Mouse (Mus musculus) cerebellum, adult 2 months (tissue): ENCODE data around the gene Sirpa. TPM values are rescaled to one million over a fixed set of nuclear protein-coding genes. Genes with fewer than 3 reads are reported as not detected.

Source experiments
- DNase-seq, 2 experiments: peaks; one replicate each; pipeline ENCODE4 v3.0.0; 2021
- H3K27ac ChIP-seq: fragments of 200-500 bp; 2 replicates; pipeline ENCODE4 v1.5.1; 2012; ENCODE audit warnings: low read length, control low read depth, inconsistent platforms; ENCODE audit not compliant: insufficient read depth
- H3K27me3 ChIP-seq: fragments of 200-500 bp; 2 replicates; pipeline ENCODE4 v1.6.1; 2012; ENCODE audit warnings: inconsistent platforms, mild to moderate bottlenecking, low read length, moderate library complexity; ENCODE audit not compliant: control insufficient read depth, insufficient read depth
- H3K4me1 ChIP-seq: fragments of 200-500 bp; 2 replicates; pipeline ENCODE4 v1.6.1; 2011; ENCODE audit warnings: low read length; ENCODE audit not compliant: control insufficient read depth, insufficient read depth
- H3K4me3 ChIP-seq: fragments of 200-500 bp; replicated peaks from 2 replicates; pipeline ENCODE3; 2011; ENCODE audit warnings: mild to moderate bottlenecking, low read depth, low read length, control low read depth; ENCODE audit not compliant: insufficient read depth
- CTCF ChIP-seq: fragments of 200-500 bp; IDR thresholded peaks from 2 replicates; pipeline ENCODE4 v1.5.1; 2011; ENCODE audit warnings: low read depth, mild to moderate bottlenecking, control low read depth, low read length, moderate library complexity, borderline replicate concordance; ENCODE audit not compliant: insufficient read depth
- POLR2A ChIP-seq: fragments of 200-500 bp; IDR thresholded peaks from 2 replicates; pipeline ENCODE4 v1.6.1; 2011; ENCODE audit warnings: low read length, control low read depth, borderline replicate concordance; ENCODE audit not compliant: insufficient read depth
- WGBS: fragments of 180-500 bp; shearing (Covaris S2); methylation state at CpG from one replicate; pipeline ENCODE4 v1.1.7; 2018; 5-methylcytosine and 5-hydroxymethylcytosine counted together
- polyA plus RNA-seq: library from polyadenylated mRNA; depleted of rRNA; stranded (reverse); fragments of >200 nt; gene quantifications from 2 replicates; pipeline ENCODE4 v1.2.3, GENCODE M21; 2012; rRNA removed

The Sirpa gene
- polyA plus RNA-seq = 235 and 254 TPM in 2 replicates

GRCm38 (mm10) chr2:129592459-129593140 lies at the start of gene Sirpa:
Sirpa (plus strand) TSS chr2:129592835.
- peak; percentile 80 to 86 for DNase-seq
- Histone ChIP-seq H3K4me1 (peaks cover 23% of the 10 kb centered on the region), H3K27me3 (no peaks in the 10 kb centered on the region), H3K4me3 (peak within 1 kb of the TSS; percentile 89), H3K27ac (peak within 1 kb of the TSS; percentile 98)
- no peak for TF ChIP-seq CTCF
- no peak; the same call in 1 of the 2 replicates for TF ChIP-seq POLR2A
- 1% methylated on average over 43 of the region's 43 CpGs for WGBS

DNA sequence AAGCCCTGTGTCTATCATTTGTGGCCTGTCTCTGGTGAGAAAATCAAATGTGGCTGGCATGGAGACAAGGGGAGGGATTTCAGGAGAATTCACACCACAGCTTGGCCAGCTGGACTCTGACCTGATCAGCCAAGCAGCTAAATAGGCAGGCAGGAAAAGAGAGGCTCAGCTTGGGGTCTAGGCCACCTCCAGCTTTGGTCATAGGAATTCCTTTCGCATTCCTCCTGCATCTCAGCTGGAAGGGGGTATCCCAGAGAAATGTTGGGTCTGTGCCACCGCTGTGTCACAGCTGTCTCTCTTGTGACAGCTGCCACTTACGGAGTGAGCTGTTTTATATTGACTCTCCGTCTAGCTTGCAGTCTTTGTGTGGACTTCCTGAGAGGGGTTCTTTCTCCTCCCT lies 48.2 kb upstream of the Sirpa start:
- no peaks in the 10 kb centered on the region for H3K27me3 ChIP-seq
- DNase-seq = peak; percentile 87 to 97
- TF ChIP-seq CTCF (no peak), POLR2A (no peak)
- H3K4me1 ChIP-seq = peaks cover 44% of the 10 kb centered on the region
- H3K4me3 ChIP-seq = no peak overlapping the region
- peak overlapping the region; percentile 93 for H3K27ac ChIP-seq
- WGBS = 4% methylated on average over 4 of the region's 4 CpGs

- H3K27me3 ChIP-seq = no peaks in the 10 kb centered on the region
- 6% methylated on average over 3 of the region's 3 CpGs for WGBS
- TF ChIP-seq CTCF = 0 out of 2 replicates have a peak, but pooled peaks have one; percentile 21
- no peak for TF ChIP-seq POLR2A
- no peak overlapping the region for H3K4me3 ChIP-seq
- H3K27ac ChIP-seq = peak overlapping the region; percentile 93
- peaks cover 46% of the 10 kb centered on the region for H3K4me1 ChIP-seq
- peak; percentile 98 to 100 for DNase-seq
Observed at GRCm38 (mm10) chr2:129544919-129545318, 47.7 kb upstream of the Sirpa start.

DNA sequence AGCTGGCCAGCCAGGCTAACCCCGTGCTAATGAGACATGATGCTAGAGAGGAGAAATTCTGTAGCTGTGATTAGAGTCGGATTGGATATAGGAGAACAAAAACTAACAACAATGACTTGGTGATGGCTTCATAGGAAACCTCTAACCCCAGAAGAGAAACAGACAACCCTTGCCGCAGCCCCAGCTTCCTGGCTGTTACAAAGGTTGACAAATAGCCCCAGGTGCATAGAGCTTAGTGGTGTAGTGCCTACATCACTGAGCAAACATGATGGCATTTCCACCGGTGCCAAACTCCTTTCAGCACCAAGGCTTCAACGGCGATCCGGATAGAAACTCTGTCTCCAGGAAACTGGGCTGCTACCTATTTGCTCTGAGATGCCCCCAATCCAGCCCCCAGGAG lies 47.0 kb upstream of the Sirpa start:
- H3K4me1 ChIP-seq = peaks cover 44% of the 10 kb centered on the region
- TF ChIP-seq CTCF (no peak), POLR2A (no peak)
- 22% methylated on average over 7 of the region's 7 CpGs for WGBS
- H3K27me3 ChIP-seq = no peaks in the 10 kb centered on the region
- H3K4me3 ChIP-seq = no peak overlapping the region
- peak overlapping the region; percentile 78 for H3K27ac ChIP-seq
- DNase-seq = peak in 1 of 2 experiments; percentile 41

- no peak for TF ChIP-seq CTCF
- no peak for TF ChIP-seq POLR2A
- no peak overlapping the region for H3K27ac ChIP-seq
Observed at GRCm38 (mm10) chr2:129546772-129547171, 45.9 kb upstream of the Sirpa start.

DNA sequence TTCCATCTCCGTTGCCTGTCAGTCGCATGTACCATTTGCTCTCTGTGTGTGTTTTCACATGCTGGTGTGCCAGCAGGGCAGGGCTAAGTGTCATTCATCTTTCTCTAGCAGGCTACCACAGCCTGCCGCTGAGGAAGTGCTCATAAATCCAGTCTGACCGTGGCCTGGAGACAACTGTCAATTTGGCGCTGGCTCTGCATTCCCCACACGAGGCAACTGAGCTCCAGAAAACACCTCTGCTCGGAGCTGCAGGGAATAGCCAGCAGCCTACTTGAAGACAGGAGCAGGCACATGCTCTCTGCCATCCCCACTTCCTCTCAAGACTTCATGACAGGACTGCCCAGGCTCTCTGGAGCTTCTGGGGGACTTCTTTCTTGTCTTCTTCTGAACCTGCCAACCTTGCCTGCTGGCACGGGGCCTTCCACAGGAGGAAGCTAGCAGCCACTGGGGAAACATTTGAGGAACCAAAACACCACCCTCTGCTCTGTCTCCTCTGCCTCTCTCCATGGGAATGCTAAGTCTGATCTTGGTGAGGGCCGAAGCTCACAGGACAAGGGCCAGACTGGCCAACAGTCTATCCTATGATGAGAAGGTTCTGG lies 43.0 kb upstream of the Sirpa start:
- H3K27me3 ChIP-seq = no peaks in the 10 kb centered on the region
- WGBS = 28% methylated on average over 9 of the region's 9 CpGs
- H3K4me3 ChIP-seq = no peak overlapping the region
- H3K27ac ChIP-seq = no peak overlapping the region
- peak; percentile 62 to 63 for DNase-seq
- peaks cover 24% of the 10 kb centered on the region for H3K4me1 ChIP-seq
- no peak for TF ChIP-seq CTCF
- TF ChIP-seq POLR2A = no peak

More at GRCm38 (mm10) chr2:129546772-129547171, 45.9 kb upstream of the Sirpa start:
- no peak for DNase-seq
- H3K4me1 ChIP-seq = peaks cover 44% of the 10 kb centered on the region
- H3K27me3 ChIP-seq = no peaks in the 10 kb centered on the region
- no peak overlapping the region for H3K4me3 ChIP-seq
- 82% methylated on average over 3 of the region's 3 CpGs for WGBS

GRCm38 (mm10) chr2:129550781-129551180 lies 41.9 kb upstream of the Sirpa start:
- no peak for TF ChIP-seq POLR2A
- no peak for TF ChIP-seq CTCF
- DNase-seq = no peak
- Histone ChIP-seq H3K4me3 (no peak overlapping the region), H3K27me3 (no peaks in the 10 kb centered on the region), H3K4me1 (peaks cover 17% of the 10 kb centered on the region), H3K27ac (no peak overlapping the region)
- WGBS = 94% methylated on average over 2 of the region's 2 CpGs

DNA sequence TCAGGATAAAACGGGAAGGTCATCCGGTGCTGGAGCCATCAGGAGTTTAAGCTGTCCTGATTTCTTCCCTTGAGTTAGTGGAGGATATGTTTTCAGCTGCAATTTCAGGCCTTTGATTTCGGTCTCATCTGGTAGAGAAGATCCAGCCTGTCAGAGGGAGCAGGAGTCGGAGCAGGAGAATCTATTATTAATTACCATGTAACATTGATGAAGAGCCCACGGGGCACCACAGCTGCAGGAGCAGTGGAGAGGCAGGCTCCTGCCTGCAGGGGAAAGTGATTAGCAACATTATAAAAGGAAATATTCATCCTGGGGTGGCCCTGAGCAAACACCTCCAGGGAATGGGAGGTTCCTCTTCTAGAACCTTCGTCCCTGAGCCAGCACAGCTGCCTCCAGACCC lies 36.6 kb upstream of the Sirpa start:
- Histone ChIP-seq H3K4me1 (no peaks in the 10 kb centered on the region), H3K27me3 (no peaks in the 10 kb centered on the region), H3K4me3 (no peak overlapping the region), H3K27ac (no peak overlapping the region)
- WGBS = 87% methylated on average over 6 of the region's 6 CpGs
- TF ChIP-seq CTCF = no peak
- no peak for TF ChIP-seq POLR2A
- DNase-seq = no peak
